Mouse (Mus musculus) liver, adult 2 months (tissue): Measurements from ENCODE around the gene Ift52.

Experiments
- CTCF ChIP-seq: fragments of 200-500 bp; IDR thresholded peaks from 2 replicates; pipeline ENCODE4 v1.5.1; 2011; ENCODE audit warnings: low read depth, low read length, control low read depth
- POLR2A ChIP-seq: fragments of 200-500 bp; IDR thresholded peaks from 2 replicates; pipeline ENCODE4 v1.6.1; 2011; ENCODE audit warnings: low read length, control low read depth; ENCODE audit not compliant: insufficient read depth; ENCODE audit errors: extremely low read depth

- TF ChIP-seq CTCF (peak; percentile 71), POLR2A (no peak)
Observed at GRCm38 (mm10) chr2:163089475-163090123, 72.4 kb downstream of the Ift52 start.
